Mouse (Mus musculus) heart, adult 9 months (tissue): Measurements from ENCODE around the gene Btd.
"Not testable (repeated sequence)": the region's sequence is repeated elsewhere in the genome, so short reads cannot be mapped to it uniquely, and the experiment has no call there.

Experiments used
- DNase-seq, 2 experiments: peaks; one replicate each; pipeline ENCODE4 v3.0.0; 2022; ENCODE audit warnings: low spot score in 2 of 2

Btd gene

DNA sequence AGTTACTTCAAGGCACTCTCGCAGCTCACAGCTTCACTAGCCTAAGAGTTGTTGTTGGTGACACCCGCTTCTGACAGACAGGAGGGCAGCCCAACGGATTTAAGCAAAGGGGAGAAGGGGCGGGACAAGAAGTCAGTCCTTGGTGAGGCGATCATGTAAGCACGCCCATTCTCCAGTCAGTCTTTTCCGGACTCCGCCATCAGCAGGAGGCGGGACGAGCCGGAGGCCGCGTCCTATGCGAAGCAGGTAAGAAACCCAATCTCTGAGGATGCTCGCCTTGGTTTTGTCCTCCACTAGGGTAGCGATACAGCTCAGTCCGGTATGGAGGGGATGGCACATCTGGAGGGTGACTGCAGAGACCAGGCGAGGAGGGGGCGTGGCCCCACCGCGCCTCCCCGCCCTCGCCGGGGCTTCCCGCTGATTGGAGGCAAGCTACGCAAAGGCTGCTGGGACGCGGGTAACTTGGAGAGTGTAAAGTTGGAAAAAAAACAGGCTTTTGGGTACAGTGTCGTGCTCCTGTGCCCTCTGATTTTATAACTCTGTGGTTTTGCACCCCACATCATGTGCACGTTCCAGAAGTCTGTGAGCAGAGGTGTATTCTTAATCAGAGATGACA is at the start of gene Btd, which contains the start of gene Hacl1:
Gene Btd (plus strand): TSS at position 139 of the 616 bp plus-strand sequence.
Gene Hacl1 (minus strand): TSS at position 397 of the 616 bp plus-strand sequence.
- peak; percentile 93 to 96 for DNase-seq

DNA sequence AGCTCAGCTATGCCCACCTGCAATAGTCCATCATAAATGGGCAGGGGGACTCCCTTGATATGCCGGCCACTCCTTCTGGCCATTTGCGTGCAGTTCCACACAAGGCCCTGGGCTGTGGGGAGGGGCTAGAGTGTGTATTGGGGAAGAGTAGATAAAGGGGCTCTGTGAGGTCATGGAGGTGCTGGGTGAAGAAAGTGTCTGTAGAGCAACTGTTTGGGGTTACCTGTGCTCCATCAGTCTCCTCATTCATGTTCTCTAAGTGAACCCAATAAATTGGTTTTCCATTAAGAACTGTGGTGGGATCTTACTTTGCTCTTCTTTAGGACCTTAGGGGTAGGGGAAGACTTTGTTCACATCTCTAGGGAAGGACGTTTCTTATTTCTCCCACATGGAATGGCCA is 49.6 kb upstream of the Btd start, which contains the start of gene Colq:
Gene Colq (minus strand): TSS at position 101 of the 400 bp plus-strand sequence.
- no peak for DNase-seq

DNA sequence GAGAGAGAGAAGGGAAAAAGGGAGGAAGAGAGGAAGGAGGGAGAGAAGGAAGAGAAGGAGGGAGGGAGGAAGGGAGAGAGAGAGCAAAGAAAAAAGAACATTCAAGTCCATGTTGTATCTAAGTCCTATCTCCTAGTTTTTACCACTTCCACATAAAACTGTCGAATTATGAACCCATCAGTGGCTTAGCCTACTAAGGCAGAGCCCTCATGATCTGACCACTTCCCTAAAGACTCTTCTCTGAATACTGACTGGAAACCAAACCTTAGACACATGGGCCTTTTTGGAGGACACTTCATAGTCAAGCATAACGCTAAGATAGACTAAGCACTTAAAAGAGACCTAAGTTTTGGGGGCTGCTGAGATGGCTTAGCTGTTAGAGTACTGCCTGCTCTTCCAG is 47.8 kb upstream of the Btd start:
- no peak for DNase-seq

DNA sequence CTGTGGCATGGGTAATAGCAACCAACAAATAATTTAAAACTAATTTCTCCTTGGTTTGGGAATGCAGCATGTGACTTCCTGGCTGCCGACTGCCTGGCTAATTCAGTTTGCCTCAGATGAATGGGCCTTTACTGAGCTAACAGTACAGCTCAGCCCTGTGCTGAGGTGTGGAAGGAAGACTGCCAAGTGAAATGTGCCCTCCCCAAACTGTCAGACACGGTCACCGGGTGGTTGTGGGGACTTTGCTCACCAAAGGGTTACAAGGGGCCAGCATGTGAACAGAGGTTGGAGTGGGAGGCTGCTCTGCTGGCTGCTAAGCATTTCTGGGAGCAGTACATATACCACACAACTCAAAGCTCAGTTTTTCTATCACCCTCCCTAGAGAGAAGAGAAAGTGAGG is 46.1 kb upstream of the Btd start:
- no peak for DNase-seq

DNA sequence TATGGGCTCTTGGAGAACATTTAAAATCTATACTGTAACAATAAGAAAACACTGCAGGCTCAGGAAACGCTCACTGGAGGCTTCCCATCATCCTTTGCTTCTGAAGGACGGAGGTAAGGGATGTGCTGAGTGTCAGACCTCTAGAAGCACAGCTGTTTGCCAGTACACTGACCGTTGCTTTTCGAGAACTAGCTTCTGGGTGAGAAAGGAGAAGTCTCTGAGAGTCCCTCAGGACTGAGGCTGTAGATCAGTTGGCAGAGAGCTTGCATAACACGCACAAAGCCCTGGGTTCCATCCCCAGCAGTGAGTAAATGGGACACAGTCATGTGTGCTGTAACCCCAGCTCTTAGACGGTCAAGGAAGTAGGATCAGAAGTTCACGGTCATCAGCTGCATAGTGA is 44.4 kb upstream of the Btd start:
- DNase-seq, result no peak

DNA sequence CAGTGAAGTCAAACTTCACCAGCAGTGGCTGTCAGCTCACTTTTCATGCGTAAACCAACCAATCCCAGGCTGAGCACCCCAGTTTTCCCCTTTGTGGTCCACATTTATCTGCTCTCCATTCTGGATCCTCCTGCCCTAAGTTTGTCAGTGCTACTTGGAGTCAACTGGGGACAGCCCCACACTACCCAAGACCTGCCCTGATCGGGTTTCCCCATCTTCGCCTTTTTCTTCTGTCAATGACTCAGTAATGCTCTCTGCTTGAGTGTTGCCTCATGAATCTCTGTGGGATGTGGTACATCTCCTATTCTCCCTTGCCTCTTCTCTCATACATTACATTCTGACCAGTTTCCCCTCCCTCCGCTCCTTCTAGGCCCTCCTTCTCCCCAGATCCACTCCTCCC is 43.4 kb upstream of the Btd start:
- no peak for DNase-seq

DNA sequence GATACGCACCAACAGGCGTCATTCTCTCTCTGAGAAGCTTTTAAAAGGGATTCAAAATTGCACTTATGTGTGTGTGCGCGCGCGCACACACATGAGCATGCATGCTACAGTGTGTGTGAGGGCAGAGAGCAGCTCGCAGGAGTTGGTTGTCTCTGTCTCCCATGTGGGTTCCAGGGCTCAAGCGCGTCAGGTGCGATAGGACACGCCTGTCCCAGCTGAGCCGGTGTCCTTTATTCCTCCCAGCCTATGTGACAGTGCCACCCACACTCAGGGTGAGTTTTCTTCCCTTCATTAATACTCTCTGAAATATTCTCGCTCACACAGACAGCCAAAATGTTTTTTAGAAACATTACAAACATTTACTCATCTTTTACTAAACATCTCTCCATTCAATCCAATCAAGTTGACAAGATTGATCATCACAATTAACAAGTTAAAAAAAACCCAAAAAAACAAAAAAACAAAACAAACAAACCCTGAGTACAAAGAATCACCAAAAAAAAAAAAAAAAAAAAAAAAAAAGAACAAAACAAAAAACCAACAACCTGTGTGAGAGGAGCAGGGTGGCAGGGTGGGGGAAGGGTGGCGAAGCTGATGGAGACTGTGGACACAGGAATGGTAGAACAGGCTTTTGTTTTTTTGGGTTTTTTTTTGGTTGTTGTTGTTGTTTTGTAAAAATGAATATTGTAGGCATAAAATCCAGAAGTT is 38.8 kb upstream of the Btd start:
- DNase-seq, result no peak

DNA sequence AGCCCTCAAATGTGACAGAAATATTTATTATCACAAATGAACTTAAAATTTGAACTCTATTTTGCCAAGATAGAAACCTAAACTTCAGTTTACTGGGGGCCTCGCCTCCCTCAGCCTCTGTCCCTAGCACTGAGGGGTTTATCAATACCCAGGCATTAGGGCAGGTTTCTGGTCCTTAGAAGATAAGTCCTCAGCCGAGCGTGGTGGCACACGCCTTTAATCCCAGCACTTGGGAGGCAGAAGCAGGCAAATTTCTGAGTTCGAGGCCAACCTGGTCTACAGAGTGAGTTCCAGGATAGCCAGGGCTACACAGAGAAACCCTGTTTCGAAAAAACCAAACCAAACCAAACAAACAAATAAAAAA is 38.2 kb upstream of the Btd start:
- DNase-seq, result not testable (repeated sequence)

DNA sequence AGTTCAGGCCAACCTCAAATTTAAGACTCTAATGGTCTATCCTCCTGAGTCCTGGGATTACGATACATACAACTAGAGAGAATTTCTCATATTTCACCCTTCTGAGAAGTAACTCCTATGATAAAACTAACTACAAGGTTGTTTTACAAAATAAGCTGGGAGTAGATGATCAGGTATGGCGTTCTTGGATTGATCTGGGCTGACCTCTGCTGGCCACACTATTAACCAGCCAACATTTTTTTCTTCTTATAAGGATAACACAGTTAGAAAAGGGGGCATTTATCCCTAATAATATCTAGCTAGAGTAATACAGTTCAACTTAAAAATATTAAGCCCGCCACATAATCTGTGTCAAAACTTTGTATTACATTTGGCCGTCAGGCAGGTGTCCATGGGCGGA is 35.9 kb upstream of the Btd start:
- DNase-seq, result peak in 1 of 2 experiments; percentile 1

DNA sequence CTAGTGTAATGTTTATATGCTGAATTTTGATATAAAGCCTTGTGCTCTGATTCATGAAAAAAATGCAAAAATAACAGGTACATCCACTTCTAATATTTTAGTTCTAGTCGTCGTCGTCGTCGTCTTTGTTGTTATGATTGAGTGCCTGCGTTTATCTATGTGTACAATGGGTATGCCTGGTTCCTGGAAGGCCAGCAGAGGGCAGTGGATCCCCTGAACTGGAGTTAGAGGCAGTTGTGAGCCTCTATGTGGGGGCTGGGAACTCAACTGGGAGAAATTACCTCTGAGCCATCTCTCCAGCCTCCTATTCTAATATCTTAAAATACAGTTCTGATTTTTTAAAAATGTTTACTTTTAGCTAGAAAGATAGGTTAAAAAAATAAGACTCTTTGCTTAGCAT is 35.3 kb upstream of the Btd start:
- no peak for DNase-seq

DNA sequence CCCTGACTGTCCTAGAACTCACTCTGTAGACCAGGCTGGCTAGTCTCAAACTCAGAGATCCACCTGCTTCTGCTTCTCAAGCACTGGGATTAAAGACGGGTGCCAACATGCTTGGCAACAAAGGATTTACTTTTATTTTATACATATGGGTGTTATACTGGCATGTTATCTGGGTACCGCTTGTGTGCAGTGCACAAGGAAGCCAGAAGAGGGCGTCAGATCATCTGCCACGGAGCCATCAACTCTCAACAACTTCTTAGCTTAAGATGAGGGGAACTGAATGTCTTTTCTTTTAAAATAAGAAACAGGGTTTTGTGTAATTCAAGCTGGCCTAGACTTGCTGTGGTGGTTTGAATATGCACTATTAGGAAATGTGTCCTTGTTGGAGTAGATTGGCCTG is 28.8 kb upstream of the Btd start:
- DNase-seq, result no peak

DNA sequence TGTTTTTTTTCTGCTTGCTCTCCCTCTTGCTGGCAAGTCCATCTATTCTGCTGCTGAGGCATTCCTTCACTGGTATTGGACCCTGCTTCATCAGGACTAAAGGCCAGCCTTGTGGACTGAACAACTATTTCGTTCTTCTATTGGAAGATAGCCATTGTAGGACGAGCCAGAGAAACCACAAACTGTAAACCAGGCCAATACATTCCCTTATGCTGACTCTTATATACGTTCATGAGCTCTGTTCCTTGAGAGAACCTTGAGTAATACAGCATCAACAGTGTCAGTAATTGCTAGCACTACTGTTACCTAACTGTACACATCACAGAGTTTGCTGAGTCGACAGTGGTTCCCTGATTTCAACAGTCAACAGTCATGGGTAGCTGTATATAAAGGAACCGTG is 27.2 kb upstream of the Btd start:
- DNase-seq, result no peak

DNA sequence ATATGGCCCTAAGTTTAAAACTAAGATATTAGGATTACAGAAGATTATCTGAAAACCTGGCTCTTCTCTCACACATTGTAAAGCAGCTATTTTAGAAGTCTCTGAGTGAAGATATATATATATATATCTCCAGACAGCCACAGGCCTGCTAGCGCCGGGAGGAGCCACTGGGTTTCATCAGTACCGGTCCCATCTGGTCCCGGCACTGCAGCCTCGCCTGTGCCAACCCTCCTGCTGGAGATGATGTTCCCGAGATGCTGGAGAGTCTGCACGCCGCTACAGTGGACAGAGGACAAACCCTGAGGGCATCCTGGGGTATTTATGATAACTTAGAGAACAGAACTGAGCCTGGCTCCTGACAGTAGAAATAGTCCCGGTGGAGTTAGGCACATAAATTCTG is 23.6 kb upstream of the Btd start:
- no peak for DNase-seq

DNA sequence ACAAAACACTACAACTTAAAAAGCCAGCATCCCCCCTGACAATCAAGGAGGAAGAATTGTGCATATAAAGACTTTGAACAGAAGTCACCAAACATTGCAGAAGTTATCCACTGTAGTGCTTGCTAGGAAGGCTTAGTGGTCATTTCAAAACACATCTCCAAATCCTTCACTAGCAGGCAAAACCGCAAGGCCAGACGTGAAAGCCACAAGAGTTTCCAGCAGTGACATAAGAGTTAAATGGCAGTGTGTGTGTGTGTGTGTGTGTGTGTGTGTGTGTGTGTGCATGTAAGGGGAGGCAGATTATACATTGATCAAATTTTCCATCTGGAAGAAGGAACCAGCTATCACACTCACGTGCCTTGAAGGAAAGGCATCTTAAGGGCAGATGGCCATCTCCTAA is 22.8 kb upstream of the Btd start:
- DNase-seq, result no peak

DNA sequence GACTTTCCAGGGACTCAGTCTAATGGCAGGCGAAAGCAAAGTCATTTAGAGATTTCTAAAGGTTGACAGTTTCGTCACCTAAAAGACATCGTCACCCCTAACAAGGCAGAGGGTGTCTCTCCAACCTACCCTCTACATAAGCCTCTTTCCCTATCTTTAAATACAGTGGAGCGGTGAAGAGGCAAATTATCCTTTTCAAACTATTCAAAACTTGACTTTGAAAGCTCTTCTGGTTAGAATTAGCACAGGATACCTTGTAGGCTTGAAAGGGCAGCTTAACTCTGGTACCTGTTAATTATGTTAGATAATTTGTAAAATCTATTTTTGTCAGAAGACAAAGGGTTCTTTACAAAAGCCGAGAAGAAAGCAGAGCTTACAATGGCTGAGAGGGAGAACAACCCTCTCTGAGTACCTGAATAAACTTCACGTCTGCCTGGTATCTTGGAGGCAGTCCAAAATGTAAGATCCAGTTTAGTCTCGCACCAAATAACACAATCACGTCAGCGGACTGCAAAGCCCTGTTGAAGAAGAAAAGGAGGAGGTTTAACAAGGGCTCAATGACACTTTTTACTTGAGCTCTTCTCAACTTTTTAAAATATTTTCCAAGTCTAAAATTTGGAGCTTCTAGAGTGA is 20.1 kb upstream of the Btd start:
- no peak for DNase-seq

DNA sequence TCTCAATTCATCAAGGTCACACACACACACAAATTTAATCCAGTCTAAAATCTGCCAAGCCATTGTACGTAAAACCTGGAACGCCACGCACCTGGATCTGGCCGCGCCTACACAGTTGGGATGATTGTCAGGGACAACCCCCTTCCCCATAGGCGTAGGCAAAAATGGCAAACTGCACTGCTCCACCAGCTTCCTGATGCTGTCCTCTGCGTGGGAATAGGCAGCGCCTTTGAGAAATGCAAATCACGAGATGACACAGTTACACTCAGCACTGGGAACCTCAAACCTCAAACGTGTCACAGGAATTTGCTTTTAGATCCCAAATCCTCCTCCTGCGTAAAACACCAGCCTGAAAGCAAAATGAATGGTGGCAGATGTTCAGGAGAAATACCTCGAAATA is 18.1 kb upstream of the Btd start:
- DNase-seq, result no peak

DNA sequence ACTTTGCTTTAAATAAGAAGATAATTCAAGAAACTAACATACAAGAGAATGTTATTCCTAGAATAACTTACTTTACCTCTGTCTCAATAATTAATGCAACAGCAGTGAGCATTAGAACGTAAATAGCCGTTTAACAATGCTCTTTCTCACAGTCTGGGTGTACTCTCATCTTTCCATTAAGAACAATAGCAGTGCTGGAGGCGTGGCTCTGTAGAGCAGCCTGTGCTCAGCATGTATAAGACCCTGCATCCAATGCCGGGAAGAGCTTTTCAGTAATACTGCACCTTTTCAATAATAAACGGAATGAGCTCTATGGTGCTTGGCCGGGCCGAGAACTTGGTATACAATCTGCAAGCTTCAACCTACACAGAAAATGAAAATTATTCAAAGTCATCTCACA is 10.2 kb upstream of the Btd start:
- no peak for DNase-seq

DNA sequence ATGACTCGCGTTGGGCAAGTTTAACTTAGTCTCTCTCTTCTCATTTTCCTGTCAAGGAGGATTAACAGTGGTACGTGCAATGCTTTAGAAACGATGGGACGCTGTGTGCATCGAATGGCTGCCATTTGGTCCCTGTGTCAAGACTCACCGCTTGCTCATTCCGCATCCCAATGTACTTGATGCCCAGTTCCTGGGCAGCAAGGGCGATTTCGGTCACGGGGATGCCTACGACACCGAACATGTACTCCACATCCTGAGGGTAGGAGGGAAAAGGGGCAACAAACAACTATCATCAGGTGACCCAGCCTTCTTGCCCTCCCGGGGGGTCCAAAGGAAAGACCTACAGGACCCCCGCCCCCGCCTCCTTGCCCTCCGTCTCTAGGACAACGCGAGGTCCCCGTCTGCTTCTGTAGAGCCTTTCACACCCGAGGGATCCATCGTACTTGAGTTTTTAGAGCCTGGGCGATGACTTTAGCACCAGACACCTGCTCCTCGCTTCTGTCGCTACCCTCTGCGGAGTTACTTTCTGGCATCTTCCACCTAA is 410 bp upstream of the Btd start, which contains the start of gene Gm49387:
Gene Gm49387 (minus strand): TSS at position 533 of the 544 bp plus-strand sequence.
- DNase-seq, result no peak

DNA sequence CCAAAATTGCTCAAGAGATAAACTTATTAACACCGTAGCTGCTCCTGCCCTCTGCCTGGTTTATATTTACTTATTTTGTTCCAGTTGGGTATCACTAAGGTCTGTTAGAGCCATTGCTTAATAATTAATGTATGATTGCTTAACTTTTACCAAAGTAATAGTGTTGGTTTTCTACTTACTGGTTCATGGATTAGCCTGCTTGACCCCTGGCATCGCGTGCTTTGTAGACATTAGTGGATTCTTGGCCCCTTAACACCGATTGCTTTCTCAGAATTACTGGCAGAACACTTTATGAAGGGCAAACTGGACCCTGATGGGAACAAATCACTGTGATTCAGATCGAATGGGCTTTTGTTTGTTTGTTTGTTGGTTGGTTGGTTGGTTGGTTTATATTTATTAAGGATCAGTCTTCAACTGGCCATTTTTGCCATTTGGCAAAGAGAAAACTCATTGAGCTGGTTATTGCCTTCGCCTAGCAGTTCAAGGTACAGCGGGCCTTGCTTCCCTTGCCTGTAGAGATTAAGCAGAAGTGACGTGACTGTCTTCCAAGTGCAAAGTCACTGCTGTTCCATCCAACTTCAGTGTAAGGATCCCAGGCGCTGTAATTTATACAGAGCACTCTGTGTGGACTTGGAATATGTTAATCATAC is 803 bp downstream of the Btd start:
- no peak for DNase-seq

DNA sequence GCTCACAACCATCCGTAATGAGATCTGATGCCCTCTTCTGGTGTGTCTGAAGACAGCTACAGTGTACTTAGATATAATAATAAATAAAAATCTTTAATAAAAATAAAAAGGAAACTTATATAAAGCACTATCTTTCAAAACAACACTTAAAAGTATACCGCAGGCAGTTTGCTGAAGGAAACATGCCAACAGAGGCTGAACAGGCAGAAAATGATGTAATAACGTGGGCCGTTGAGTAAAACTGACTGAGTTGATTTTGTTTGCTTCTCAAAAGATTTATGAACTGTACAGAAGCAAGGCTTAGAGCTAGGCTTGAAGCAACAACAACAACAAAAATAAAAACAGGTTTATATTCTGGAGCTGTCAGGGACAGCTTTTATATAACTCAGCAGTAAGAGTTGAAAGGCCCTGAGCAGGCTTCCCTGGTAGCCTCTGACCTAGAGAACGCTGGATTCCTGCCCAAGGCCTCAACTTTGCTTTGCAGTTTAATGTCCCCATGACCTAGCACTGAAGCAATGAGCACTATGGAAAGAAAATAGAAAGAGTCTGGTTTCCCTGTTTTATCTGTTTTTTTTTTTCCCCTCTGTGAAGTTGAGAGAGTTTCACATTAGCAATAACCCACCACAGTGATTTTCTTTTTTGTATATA is 3.5 kb downstream of the Btd start:
- no peak for DNase-seq

DNA sequence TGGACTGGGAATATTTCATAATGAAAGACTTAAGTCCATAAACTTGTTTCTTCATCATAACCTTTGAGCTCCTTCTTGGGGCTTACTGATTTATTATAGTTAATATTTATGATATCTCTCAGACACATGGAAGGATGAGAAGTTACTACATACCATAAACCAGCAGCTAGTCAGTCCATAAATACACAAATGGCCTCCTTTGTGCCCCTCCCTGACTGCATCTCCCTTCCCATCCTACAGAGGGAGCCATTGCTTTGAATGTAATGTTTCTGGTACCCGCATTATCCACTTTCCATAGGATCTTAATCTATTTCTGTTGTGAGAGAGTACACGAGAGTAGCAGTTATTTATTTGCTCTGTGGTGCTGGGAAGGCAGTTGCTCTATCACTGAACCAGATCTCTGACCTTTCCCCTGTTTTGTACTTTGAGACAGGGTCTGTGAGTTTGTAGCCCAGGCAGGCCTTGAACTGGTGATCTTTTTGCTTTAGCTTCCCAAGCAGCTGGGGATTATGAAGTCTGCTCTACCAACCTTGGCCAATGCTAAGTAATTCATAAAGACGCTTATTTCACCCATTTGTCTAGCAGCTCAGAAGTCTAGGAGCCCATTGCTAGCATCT is 4.2 kb downstream of the Btd start:
- DNase-seq, result no peak
